Mouse (Mus musculus) intestine, embryonic 16.5 days (tissue): ENCODE data around the gene Slc26a8. TPM values are rescaled to one million over a fixed set of nuclear protein-coding genes. Genes with fewer than 3 reads are reported as not detected.

ENCODE experiments used
- ATAC-seq: fragments of 200-750 bp; cut with Nextera tagmentation; 2 replicates; pipeline ENCODE4 v1.8.0; 2017; ENCODE audit warnings: moderate TSS enrichment, moderate library complexity
- H3K27ac ChIP-seq: fragments of 300-500 bp; sonication (generic); 2 replicates; pipeline ENCODE4 v1.5.1; 2014; ENCODE audit warnings: mild to moderate bottlenecking, low read length
- H3K27me3 ChIP-seq: fragments of 300-500 bp; sonication (generic); replicated peaks from 2 replicates; pipeline ENCODE4 v1.6.1; 2014; ENCODE audit warnings: low read length, control low read depth, mixed read lengths; ENCODE audit not compliant: control insufficient read depth, insufficient read depth
- H3K36me3 ChIP-seq: fragments of 300-500 bp; sonication (generic); 2 replicates; pipeline ENCODE4 v1.6.1; 2014; ENCODE audit warnings: low read length, control low read depth; ENCODE audit not compliant: control insufficient read depth, insufficient read depth
- H3K4me1 ChIP-seq: fragments of 300-500 bp; sonication (generic); 2 replicates; pipeline ENCODE4 v1.6.1; 2014; ENCODE audit warnings: low read length, control low read depth, mixed read lengths; ENCODE audit not compliant: control insufficient read depth, insufficient read depth
- H3K4me2 ChIP-seq: fragments of 300-500 bp; sonication (generic); 2 replicates; pipeline ENCODE4 v1.6.1; 2014; ENCODE audit warnings: low read depth, low read length, control low read depth
- H3K4me3 ChIP-seq: fragments of 300-500 bp; sonication (generic); 2 replicates; pipeline ENCODE4 v1.5.1; 2014; ENCODE audit warnings: mild to moderate bottlenecking, low read length
- H3K9ac ChIP-seq: fragments of 300-500 bp; sonication (generic); 2 replicates; pipeline ENCODE4 v1.6.1; 2014; ENCODE audit warnings: low read depth, low read length
- H3K9me3 ChIP-seq: fragments of 300-500 bp; sonication (generic); 2 replicates; pipeline ENCODE4 v1.6.1; 2016; ENCODE audit warnings: low read length, control low read depth; ENCODE audit not compliant: control insufficient read depth
- WGBS: fragments of 180-500 bp; shearing (Covaris S2); extraction: QIAGEN DNeasy Blood & Tissue Kit; methylation state at CpG from one replicate; pipeline ENCODE4 v1.1.7; 2014; 5-methylcytosine and 5-hydroxymethylcytosine counted together
- polyA plus RNA-seq: library from polyadenylated mRNA; unstranded; fragments of >200 nt; fragmentation: Nextera tagmentation; extraction: Ambion mirVana; gene quantifications from 2 replicates; pipeline ENCODE4 v1.2.1, GENCODE M21; 2015

The Slc26a8 gene
- polyA plus RNA-seq, 1 experiment from 2014 or later, result 0.28 TPM

DNA sequence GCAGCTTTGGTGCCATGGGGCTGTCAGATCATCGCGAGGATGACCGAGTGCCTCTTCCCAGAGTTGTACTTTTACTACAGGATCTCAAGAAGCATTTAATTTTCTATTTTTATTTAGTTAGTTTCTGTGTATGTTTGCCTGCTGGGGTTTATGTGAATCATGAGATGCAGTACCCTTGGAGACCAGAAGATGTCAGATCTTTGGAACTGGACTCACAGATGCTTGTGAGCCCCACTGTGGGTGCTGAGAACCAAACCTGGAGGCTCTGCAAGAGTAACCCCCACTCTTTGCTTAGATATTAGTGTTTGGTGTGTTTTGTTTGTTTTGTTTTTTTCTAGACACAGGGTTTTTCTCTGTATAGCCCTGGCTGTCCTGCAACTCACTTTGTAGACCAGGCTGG is 24.0 kb upstream of the Slc26a8 start:
- ATAC-seq, result no peak
- Histone ChIP-seq H3K4me3 (no peak overlapping the region), H3K27me3 (no peaks in the 10 kb centered on the region), H3K9ac (no peak overlapping the region), H3K36me3 (peaks cover 17% of the 10 kb centered on the region), H3K4me1 (peaks cover 36% of the 10 kb centered on the region), H3K4me2 (no peak overlapping the region), H3K9me3 (no peaks in the 10 kb centered on the region), H3K27ac (no peak overlapping the region)
- WGBS, result 93% methylated on average over 3 of the region's 3 CpGs

DNA sequence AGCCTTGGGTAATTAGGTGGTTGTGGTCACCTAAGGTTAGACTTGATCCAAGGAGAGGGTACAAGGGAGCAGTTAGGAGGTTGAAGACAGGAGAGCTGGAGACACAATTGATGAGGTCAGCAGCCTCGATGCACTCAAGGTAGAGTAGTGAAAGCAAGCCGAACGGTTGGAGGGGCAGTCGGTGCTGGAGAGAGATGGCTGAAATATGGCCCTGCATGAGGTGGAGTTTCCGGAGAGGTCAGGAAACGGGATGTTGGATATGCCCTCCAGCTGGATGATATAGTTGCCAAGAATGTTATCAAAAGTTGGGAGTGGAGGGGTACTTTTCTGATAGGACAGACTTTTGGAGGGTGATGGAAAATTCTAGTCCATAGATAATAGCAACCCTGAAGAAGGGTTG is 22.3 kb upstream of the Slc26a8 start:
- Histone ChIP-seq H3K27me3 (no peaks in the 10 kb centered on the region), H3K9me3 (no peaks in the 10 kb centered on the region)
- WGBS, result 63% methylated on average over 6 of the region's 6 CpGs

DNA sequence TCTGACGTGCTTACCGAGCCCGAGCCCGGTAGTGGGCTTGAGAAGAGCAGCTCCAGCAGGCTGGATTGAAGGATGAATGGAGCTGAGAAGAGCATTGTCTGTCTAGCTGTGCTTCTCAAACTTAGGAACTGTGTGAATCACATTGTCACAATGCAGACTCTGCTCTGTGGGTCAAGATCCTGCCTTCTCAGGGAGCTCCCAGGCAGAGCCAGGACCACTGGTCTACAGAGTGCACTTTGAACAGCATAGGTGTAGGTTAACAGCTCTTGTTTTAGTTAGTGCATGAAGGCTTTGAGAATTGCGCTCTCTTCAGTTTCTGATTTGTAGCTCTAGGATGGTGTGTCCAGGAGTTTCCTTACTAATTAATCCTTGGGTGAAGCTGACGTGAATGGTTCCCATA is 21.2 kb upstream of the Slc26a8 start:
- ATAC-seq, result peak; percentile 48
- no peak overlapping the region for H3K27ac ChIP-seq
- no peak overlapping the region; the same call in 1 of the 2 replicates for H3K4me2 ChIP-seq
- no peaks in the 10 kb centered on the region for H3K27me3 ChIP-seq
- no peaks in the 10 kb centered on the region for H3K9me3 ChIP-seq
- H3K36me3 ChIP-seq, result peaks cover 14% of the 10 kb centered on the region
- H3K4me1 ChIP-seq, result peaks cover 47% of the 10 kb centered on the region
- no peak overlapping the region for H3K9ac ChIP-seq
- 90% methylated on average over 6 of the region's 6 CpGs for WGBS
- no peak overlapping the region for H3K4me3 ChIP-seq

More for the DNA sequence above, 22.3 kb upstream of the Slc26a8 start:
- H3K4me3 ChIP-seq, result no peak overlapping the region
- no peak overlapping the region for H3K4me2 ChIP-seq
- H3K36me3 ChIP-seq, result peaks cover 14% of the 10 kb centered on the region
- H3K4me1 ChIP-seq, result peaks cover 43% of the 10 kb centered on the region
- ATAC-seq, result no peak
- no peak overlapping the region for H3K9ac ChIP-seq
- H3K27ac ChIP-seq, result no peak overlapping the region

DNA sequence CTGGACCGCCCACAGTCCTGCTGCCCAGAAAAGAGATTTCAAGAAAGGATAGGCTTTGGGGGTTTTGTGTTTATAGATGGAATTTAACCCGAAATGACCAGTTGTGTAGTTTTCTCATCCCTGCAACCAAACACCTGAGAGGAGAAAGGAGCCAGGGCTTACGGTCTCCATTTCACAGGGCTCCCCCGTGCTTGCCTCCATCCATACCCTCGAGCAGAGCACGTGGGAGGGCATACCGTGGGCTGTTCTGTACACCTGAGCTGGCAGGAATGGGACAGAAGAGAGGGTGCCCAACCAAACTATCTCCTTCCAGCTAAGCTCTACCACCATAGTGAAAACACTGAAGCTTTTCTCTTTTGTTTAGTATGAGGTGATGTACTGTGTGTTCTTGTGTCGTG is 20.3 kb upstream of the Slc26a8 start:
- H3K9ac ChIP-seq, result no peak overlapping the region
- H3K27ac ChIP-seq, result no peak overlapping the region
- no peak overlapping the region for H3K4me3 ChIP-seq
- 83% methylated on average over 8 of the region's 8 CpGs for WGBS
- H3K4me2 ChIP-seq, result no peak overlapping the region
- H3K36me3 ChIP-seq, result peaks cover 12% of the 10 kb centered on the region
- H3K4me1 ChIP-seq, result peaks cover 44% of the 10 kb centered on the region
- ATAC-seq, result no peak
- H3K9me3 ChIP-seq, result no peaks in the 10 kb centered on the region
- H3K27me3 ChIP-seq, result no peaks in the 10 kb centered on the region

DNA sequence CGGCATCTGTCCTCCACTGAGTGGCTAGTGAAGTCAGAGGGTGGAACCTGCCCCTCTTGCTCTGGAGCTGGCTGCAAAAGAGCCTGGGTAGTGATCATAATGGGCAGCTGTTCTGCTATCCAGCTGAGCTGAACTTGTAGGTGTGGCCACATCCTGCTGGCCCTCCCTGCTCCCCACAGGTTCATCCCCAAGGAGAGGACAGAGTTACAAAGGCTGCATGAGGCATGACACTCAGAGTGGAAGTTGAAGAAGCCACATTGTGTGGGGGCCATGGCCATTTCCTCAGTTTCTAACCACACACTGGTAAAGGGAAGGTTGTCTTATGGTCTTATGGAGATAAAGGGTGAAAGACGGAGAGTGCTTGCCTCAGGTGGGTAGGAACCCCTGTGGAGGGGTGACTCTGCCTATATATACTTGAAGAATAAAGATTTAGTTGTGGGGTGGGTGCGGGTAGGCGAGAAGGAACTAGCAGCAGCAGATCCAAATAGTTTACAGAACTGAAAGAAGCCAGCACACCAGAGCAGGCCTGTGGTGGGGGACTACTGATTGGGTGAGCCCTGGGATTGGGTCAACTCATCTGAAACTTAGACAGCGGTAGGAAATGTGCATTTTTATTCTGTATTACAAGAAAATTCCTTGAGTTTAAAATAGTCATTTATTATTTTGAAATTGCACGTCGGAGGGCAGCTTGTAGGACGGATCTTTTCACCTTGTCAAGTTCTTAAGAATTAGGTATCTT is 19.7 kb upstream of the Slc26a8 start:
- Histone ChIP-seq H3K27me3 (no peaks in the 10 kb centered on the region), H3K4me2 (no peak overlapping the region), H3K27ac (peak overlapping the region; percentile 45), H3K9ac (no peak overlapping the region), H3K36me3 (peaks cover 12% of the 10 kb centered on the region), H3K4me3 (no peak overlapping the region), H3K9me3 (no peaks in the 10 kb centered on the region), H3K4me1 (peaks cover 44% of the 10 kb centered on the region)
- peak; percentile 37 for ATAC-seq
- 55% methylated on average over 8 of the region's 8 CpGs for WGBS

DNA sequence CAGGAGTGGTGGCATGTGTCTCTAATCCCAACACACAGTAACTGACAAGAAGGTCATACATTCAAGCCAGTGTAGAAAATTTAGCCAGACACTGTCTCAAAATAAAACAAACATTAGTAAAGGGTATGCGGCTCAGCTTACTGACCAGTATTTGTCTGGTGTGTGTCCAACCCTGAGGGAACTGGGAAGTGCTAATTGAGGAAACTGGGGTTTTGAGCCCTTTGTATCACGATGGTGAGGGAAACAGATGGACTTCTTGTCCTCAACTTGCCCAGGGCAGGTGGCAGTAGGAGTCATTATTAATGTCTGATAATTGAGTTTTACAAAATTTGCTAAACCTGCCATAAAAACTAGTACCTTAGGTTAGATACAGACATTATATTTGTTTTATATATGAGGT is 19.0 kb upstream of the Slc26a8 start:
- Histone ChIP-seq H3K4me3 (no peak overlapping the region), H3K9ac (no peak overlapping the region), H3K36me3 (peaks cover 5% of the 10 kb centered on the region), H3K4me1 (peaks cover 44% of the 10 kb centered on the region), H3K9me3 (no peaks in the 10 kb centered on the region), H3K27ac (no peak overlapping the region), H3K27me3 (no peaks in the 10 kb centered on the region), H3K4me2 (no peak overlapping the region)
- ATAC-seq, result no peak
- 40% methylated on average over 2 of the region's 2 CpGs for WGBS

DNA sequence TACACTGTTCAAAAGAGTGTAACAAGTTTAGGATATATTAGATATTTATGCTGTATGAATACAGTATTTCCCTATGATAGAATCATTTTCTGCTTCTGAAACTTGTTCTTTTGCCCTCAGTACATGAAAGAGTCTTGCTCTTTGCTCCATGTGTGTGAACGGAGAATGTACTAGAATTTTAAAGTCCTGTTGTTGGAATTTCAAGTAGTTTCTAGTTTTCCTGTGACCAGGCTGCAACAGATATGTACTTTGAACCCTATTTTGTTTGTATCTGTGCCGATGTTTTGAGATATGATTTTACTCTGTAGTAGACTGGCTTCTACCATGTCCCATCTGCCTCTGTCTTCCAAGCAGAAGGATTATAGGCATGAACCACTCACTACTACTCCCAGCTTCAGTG is 17.8 kb upstream of the Slc26a8 start:
- Histone ChIP-seq H3K9me3 (no peaks in the 10 kb centered on the region), H3K4me3 (no peak overlapping the region), H3K27ac (no peak overlapping the region), H3K4me2 (no peak overlapping the region), H3K9ac (no peak overlapping the region), H3K36me3 (no peaks in the 10 kb centered on the region), H3K27me3 (no peaks in the 10 kb centered on the region), H3K4me1 (peaks cover 44% of the 10 kb centered on the region)
- 65% methylated on average over 2 of the region's 2 CpGs for WGBS
- no peak for ATAC-seq

DNA sequence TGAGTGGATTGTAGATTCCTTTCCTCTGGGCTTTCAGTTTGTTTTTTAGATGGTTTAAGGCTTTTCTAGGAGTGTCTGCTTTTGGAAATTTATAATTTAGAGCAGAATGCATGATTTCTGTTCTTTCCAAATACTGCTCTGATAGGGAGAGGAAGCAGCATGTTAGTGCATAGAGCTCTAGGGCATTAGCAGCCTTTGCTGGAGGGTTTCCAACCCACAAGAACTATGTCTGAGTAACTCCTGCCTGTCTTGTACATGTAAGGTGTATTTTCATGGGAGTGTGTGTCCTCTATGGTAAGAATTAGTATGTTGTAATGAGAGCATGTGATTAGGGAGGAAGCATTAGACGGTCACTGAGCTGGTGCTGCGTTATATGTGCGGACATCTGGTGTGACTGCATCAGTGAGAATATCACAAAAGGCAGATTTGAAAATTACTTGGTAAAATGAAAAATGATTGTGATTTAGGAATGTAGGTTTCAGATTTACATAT is 17.1 kb upstream of the Slc26a8 start:
- no peaks in the 10 kb centered on the region for H3K36me3 ChIP-seq
- H3K4me2 ChIP-seq, result no peak overlapping the region
- H3K9ac ChIP-seq, result no peak overlapping the region
- ATAC-seq, result 0 out of 2 replicates have a peak, but pooled peaks have one; percentile 14
- H3K27me3 ChIP-seq, result no peaks in the 10 kb centered on the region
- H3K27ac ChIP-seq, result no peak overlapping the region
- H3K4me3 ChIP-seq, result no peak overlapping the region
- 82% methylated on average over 3 of the region's 3 CpGs for WGBS
- peaks cover 45% of the 10 kb centered on the region for H3K4me1 ChIP-seq
- H3K9me3 ChIP-seq, result no peaks in the 10 kb centered on the region

DNA sequence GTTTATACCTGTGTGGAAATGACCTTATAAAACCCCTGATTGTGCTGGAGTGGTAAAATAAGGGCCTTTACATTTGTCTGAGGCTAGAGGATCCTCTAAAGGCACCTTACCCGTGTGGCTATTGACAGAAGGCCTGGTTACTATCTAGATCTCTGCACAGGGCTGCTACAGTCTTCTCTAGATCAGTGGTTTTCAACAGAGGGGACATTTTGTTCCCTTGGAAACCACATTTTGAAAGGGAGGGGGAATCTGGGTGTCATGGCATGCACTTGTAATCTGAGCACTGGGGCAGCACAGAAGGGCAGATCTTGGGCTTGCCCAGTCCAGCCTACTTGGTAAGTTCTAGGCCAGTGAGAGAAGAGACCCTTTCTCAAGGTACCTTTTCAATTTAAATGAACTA is 16.7 kb upstream of the Slc26a8 start:
- no peaks in the 10 kb centered on the region for H3K36me3 ChIP-seq
- H3K4me3 ChIP-seq, result no peak overlapping the region
- ATAC-seq, result no peak
- no peaks in the 10 kb centered on the region for H3K27me3 ChIP-seq
- H3K27ac ChIP-seq, result no peak overlapping the region
- H3K4me1 ChIP-seq, result peaks cover 44% of the 10 kb centered on the region
- no peak overlapping the region for H3K4me2 ChIP-seq
- 26% methylated on average over 1 of the region's 1 CpGs for WGBS
- H3K9ac ChIP-seq, result no peak overlapping the region
- H3K9me3 ChIP-seq, result no peaks in the 10 kb centered on the region

DNA sequence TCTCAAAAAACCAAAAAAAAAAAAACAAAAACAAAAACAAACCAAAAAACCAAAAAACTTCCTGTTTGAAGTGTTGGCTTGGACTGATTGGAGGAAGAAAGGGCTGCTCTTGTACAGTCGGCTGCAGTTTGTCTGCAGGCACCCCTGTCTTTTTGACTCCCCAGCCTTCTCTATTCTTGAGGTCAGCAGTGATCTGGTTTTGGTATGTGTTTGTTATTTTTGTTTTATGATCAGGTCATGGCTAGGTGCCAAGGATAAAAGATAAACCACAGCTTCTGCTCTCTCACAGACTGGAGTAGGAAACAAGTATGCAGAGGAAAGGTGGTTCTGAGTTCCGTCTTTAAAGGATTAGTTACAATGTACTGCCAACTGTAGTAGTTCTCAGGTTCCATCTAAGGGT is 12.6 kb upstream of the Slc26a8 start:
- H3K9ac ChIP-seq, result no peak overlapping the region
- H3K27ac ChIP-seq, result no peak overlapping the region
- no peaks in the 10 kb centered on the region for H3K9me3 ChIP-seq
- no peaks in the 10 kb centered on the region for H3K36me3 ChIP-seq
- H3K27me3 ChIP-seq, result no peaks in the 10 kb centered on the region
- peaks cover 28% of the 10 kb centered on the region for H3K4me1 ChIP-seq
- ATAC-seq, result no peak
- no peak overlapping the region for H3K4me3 ChIP-seq
- 58% methylated on average over 2 of the region's 2 CpGs for WGBS
- no peak overlapping the region for H3K4me2 ChIP-seq
